Mouse (Mus musculus) retina, embryonic 14.5 days (tissue): Measurements from ENCODE around the gene Sema4b.

Source experiments
- DNase-seq: peaks from one replicate; pipeline ENCODE4 v3.0.0-alpha.2; 2015; ENCODE audit warnings: low spot score

Gene Sema4b

GRCm38 (mm10) chr7:80268897-80269750 is 82.5 kb downstream of the Sema4b start, which contains the start of gene Vps33b:
Vps33b (plus strand) TSS chr7:80269649.
- peak; percentile 94 for DNase-seq

GRCm38 (mm10) chr7:80269751-80270255 is 83.2 kb downstream of the Sema4b start:
- DNase-seq: no peak

- DNase-seq: no peak
Observed at GRCm38 (mm10) chr7:80273456-80273855, 86.8 kb downstream of the Sema4b start.
